ENCODE assay signal across 8 mouse cellular contexts in genomic region chr17:3558356-3558870, GRCm38 (mm10). TPM values are rescaled to one million over a fixed set of nuclear protein-coding genes. Genes with fewer than 3 reads are reported as not detected.
DNase-seq lines count a peak whose midpoint lies in the region; ATAC-seq and TF ChIP-seq lines count a peak whose summit lies in the region.

No protein-coding gene starts in this region.

- peak overlapping the region; percentile 54; the same call in 1 of the 2 replicates for H3K9ac ChIP-seq in forebrain, postnatal 0 days
- no peak overlapping the region for H3K9ac ChIP-seq in limb, embryonic 12.5 days (replicated peaks)
- no peak overlapping the region for H3K9ac ChIP-seq in midbrain, embryonic 15.5 days

- H3K4me2 ChIP-seq in forebrain, postnatal 0 days (ENCODE audit: low read depth) = peak overlapping the region; percentile 55
- H3K4me2 ChIP-seq in limb, embryonic 12.5 days = peak overlapping the region; percentile 55
- H3K4me2 ChIP-seq in midbrain, embryonic 15.5 days = peak overlapping the region; percentile 73

- peaks cover 22% of the 10 kb centered on the region for H3K4me1 ChIP-seq in G1E (ENCODE audit: insufficient read depth, low read depth, low read length)
- no peaks in the 10 kb centered on the region for H3K4me1 ChIP-seq in forebrain, postnatal 0 days (ENCODE audit: insufficient read depth)
- peaks cover 13% of the 10 kb centered on the region for H3K4me1 ChIP-seq in limb, embryonic 12.5 days (replicated peaks)
- H3K4me1 ChIP-seq in midbrain, embryonic 15.5 days = peaks cover 13% of the 10 kb centered on the region

- 39% methylated on average over 9 of the region's 9 CpGs for WGBS in forebrain, postnatal 0 days
- 68% methylated on average over 9 of the region's 9 CpGs for WGBS in limb, embryonic 12.5 days
- 75% methylated on average over 9 of the region's 9 CpGs for WGBS in midbrain, embryonic 15.5 days

- no peak for TF ChIP-seq CTCF in G1E (IDR thresholded peaks at IDR 0.05; ENCODE audit: low read depth, low read length)
- no peak for TF ChIP-seq CTCF in forebrain, postnatal 0 days (IDR thresholded peaks at IDR 0.05; ENCODE audit: low read depth)

- H3K9me3 ChIP-seq in G1E (replicated peaks) = no peaks in the 10 kb centered on the region
- no peaks in the 10 kb centered on the region for H3K9me3 ChIP-seq in forebrain, postnatal 0 days (ENCODE audit: low read length)
- no peaks in the 10 kb centered on the region for H3K9me3 ChIP-seq in limb, embryonic 12.5 days
- no peaks in the 10 kb centered on the region for H3K9me3 ChIP-seq in midbrain, embryonic 15.5 days

- H3K27ac ChIP-seq in forebrain, postnatal 0 days (ENCODE audit: low read depth, low read length) = peak overlapping the region; percentile 43; the same call in 1 of the 2 replicates
- peak overlapping the region; percentile 84 for H3K27ac ChIP-seq in limb, embryonic 12.5 days
- peak overlapping the region; percentile 69; the same call in 1 of the 2 replicates for H3K27ac ChIP-seq in midbrain, embryonic 15.5 days

- ATAC-seq in G1E (ENCODE audit: extremely low read depth, insufficient number of reproducible peaks, low FRiP score, poor library complexity, severe bottlenecking) = no peak
- no peak for ATAC-seq in forebrain, postnatal 0 days
- ATAC-seq in limb, embryonic 12.5 days (ENCODE audit: insufficient number of reproducible peaks, insufficient read depth, low FRiP score, low TSS enrichment, low read depth) = no peak
- no peak for ATAC-seq in midbrain, embryonic 15.5 days (replicated peaks)

- H3K27me3 ChIP-seq in G1E (ENCODE audit: insufficient read depth, low read length) = no peaks in the 10 kb centered on the region
- H3K27me3 ChIP-seq in forebrain, postnatal 0 days (ENCODE audit: insufficient read depth, low read length) = no peaks in the 10 kb centered on the region
- no peaks in the 10 kb centered on the region for H3K27me3 ChIP-seq in limb, embryonic 12.5 days
- no peaks in the 10 kb centered on the region for H3K27me3 ChIP-seq in midbrain, embryonic 15.5 days (replicated peaks)

- peak overlapping the region; percentile 74; the same call in 1 of the 2 replicates for H3K4me3 ChIP-seq in G1E (ENCODE audit: low read depth, low read length)
- H3K4me3 ChIP-seq in forebrain, postnatal 0 days (ENCODE audit: low read depth, low read length) = peak overlapping the region; percentile 62
- H3K4me3 ChIP-seq in limb, embryonic 12.5 days (replicated peaks) = peak overlapping the region; percentile 58
- peak overlapping the region; percentile 76 for H3K4me3 ChIP-seq in midbrain, embryonic 15.5 days

- DNase-seq in 416B (ENCODE audit: low read depth) (peak; percentile 59), G1E (ENCODE audit: low spot score) (no peak)
- DNase-seq in forebrain, postnatal 0 days = no peak
- DNase-seq in gastrocnemius, postnatal 25 days = no peak
- DNase-seq in left cerebral cortex, adult 11 months (ENCODE audit: low spot score) = no peak
- DNase-seq in B cell, adult 2 months = no peak

- peaks cover 13% of the 10 kb centered on the region for H3K36me3 ChIP-seq in G1E (replicated peaks)
- no peaks in the 10 kb centered on the region for H3K36me3 ChIP-seq in forebrain, postnatal 0 days (ENCODE audit: insufficient read depth)
- H3K36me3 ChIP-seq in limb, embryonic 12.5 days = no peaks in the 10 kb centered on the region
- no peaks in the 10 kb centered on the region for H3K36me3 ChIP-seq in midbrain, embryonic 15.5 days (replicated peaks)

RNA-seq across cellular contexts. Expression of gene Tfb1m, which starts 0.8 kb away (rescaled TPM):
- total RNA-seq in G1E (2014; fragmentation: Nextera tagmentation) = 36.3 and 49.9 TPM in 2 replicates
- 17.0 and 22.6 TPM in 2 replicates for total RNA-seq in G1E (2017)
- 1.8 TPM in 2 replicates for polyA plus RNA-seq in G1E (2012)
- total RNA-seq in forebrain, postnatal 0 days (2014; rRNA removed) = 8.1 and 11.2 TPM in 2 replicates
- 7.2 and 8.2 TPM in 2 replicates for polyA plus RNA-seq in forebrain, postnatal 0 days (2015; fragmentation: Nextera tagmentation; extraction: Ambion mirVana)
- polyA plus RNA-seq in limb, embryonic 12.5 days (2016; fragmentation: Nextera tagmentation; extraction: Ambion mirVana) = 18.8 and 21.1 TPM in 2 replicates
- polyA plus RNA-seq in midbrain, embryonic 15.5 days (2015; fragmentation: Nextera tagmentation; extraction: Ambion mirVana) = 11.7 TPM in 2 replicates
- 1 to 10 TPM; 6.3 to 7.6 TPM for total RNA-seq in gastrocnemius, postnatal 25 days (2021)

RNA-seq across cellular contexts. Expression of gene Cldn20, which starts 26.1 kb away (rescaled TPM):
- not detected in 2 replicates for total RNA-seq in G1E (2014; fragmentation: Nextera tagmentation)
- not detected in 2 replicates for total RNA-seq in G1E (2017)
- polyA plus RNA-seq in G1E (2012) = not detected in 2 replicates
- total RNA-seq in forebrain, postnatal 0 days (2014; rRNA removed) = 1.4 and 2.8 TPM in 2 replicates
- polyA plus RNA-seq in forebrain, postnatal 0 days (2015; fragmentation: Nextera tagmentation; extraction: Ambion mirVana) = 1.6 and 2.0 TPM in 2 replicates
- not detected in 2 replicates for polyA plus RNA-seq in limb, embryonic 12.5 days (2016; fragmentation: Nextera tagmentation; extraction: Ambion mirVana)
- not detected in 2 replicates for polyA plus RNA-seq in midbrain, embryonic 15.5 days (2015; fragmentation: Nextera tagmentation; extraction: Ambion mirVana)
- total RNA-seq in gastrocnemius, postnatal 25 days (2021) = not detected
